Mouse (Mus musculus): ENCODE results near the gene Rab34. TPM values are rescaled to one million over a fixed set of nuclear protein-coding genes. Genes with fewer than 3 reads are reported as not detected.

Rab34 gene
- 11.2 TPM for polyA plus RNA-seq (2014; fragmentation: Illumina TruSeq; extraction: RNeasy Lipid Tissue Mini Kit (QIAGEN cat#74804))

GRCm38 (mm10) chr11:78188331-78189233, at the start of gene Rab34:
Gene Rab34 (plus strand): TSS chr11:78188430.

GRCm38 (mm10) chr11:78164924-78165760, 23.1 kb upstream of the Rab34 start, which contains the start of gene Traf4:
Gene Traf4 (minus strand): TSS chr11:78165589.

GRCm38 (mm10) chr11:78176402-78176862, 11.8 kb upstream of the Rab34 start, which contains the start of the genes Nek8 and Tlcd1:
Gene Nek8 (minus strand): TSS chr11:78176675.
Gene Tlcd1 (plus strand): TSS chr11:78176711.

GRCm38 (mm10) chr11:78182961-78183844, 5.0 kb upstream of the Rab34 start, which contains the start of gene Rpl23a:
Gene Rpl23a (minus strand): TSS chr11:78183584.

GRCm38 (mm10) chr11:78193113-78193512, 4.9 kb downstream of the Rab34 start, which contains the start of gene Proca1:
Gene Proca1 (plus strand): TSS chr11:78193392.

Other genes with a start within 250 kb of the Rab34 start
- 23.6 TPM for gene Phf12, start 205.7 kb upstream of the Rab34 start, polyA plus RNA-seq (2014; fragmentation: Illumina TruSeq; extraction: RNeasy Lipid Tissue Mini Kit (QIAGEN cat#74804))
- gene Dhrs13, start 156.2 kb upstream of the Rab34 start, polyA plus RNA-seq (2014; fragmentation: Illumina TruSeq; extraction: RNeasy Lipid Tissue Mini Kit (QIAGEN cat#74804)), result 5.2 TPM
- gene Flot2, start 150.5 kb upstream of the Rab34 start, polyA plus RNA-seq (2014; fragmentation: Illumina TruSeq; extraction: RNeasy Lipid Tissue Mini Kit (QIAGEN cat#74804)), result 8.1 TPM
- gene Eral1, start 108.0 kb upstream of the Rab34 start, polyA plus RNA-seq (2014; fragmentation: Illumina TruSeq; extraction: RNeasy Lipid Tissue Mini Kit (QIAGEN cat#74804)), result 5.4 TPM
- gene Fam222b, start 93.8 kb upstream of the Rab34 start, polyA plus RNA-seq (2014; fragmentation: Illumina TruSeq; extraction: RNeasy Lipid Tissue Mini Kit (QIAGEN cat#74804)), result 16.9 TPM
- 1.7 TPM for gene Traf4, start 22.8 kb upstream of the Rab34 start, polyA plus RNA-seq (2014; fragmentation: Illumina TruSeq; extraction: RNeasy Lipid Tissue Mini Kit (QIAGEN cat#74804))
- gene Nek8, start 11.8 kb upstream of the Rab34 start, polyA plus RNA-seq (2014; fragmentation: Illumina TruSeq; extraction: RNeasy Lipid Tissue Mini Kit (QIAGEN cat#74804)), result 3.7 TPM
- gene Tlcd1, start 11.7 kb upstream of the Rab34 start, polyA plus RNA-seq (2014; fragmentation: Illumina TruSeq; extraction: RNeasy Lipid Tissue Mini Kit (QIAGEN cat#74804)), result 17.7 TPM
- 1,489 TPM for gene Rpl23a, start 4.8 kb upstream of the Rab34 start, polyA plus RNA-seq (2014; fragmentation: Illumina TruSeq; extraction: RNeasy Lipid Tissue Mini Kit (QIAGEN cat#74804))
- 5.0 TPM for gene Proca1, start 5.0 kb downstream of the Rab34 start, polyA plus RNA-seq (2014; fragmentation: Illumina TruSeq; extraction: RNeasy Lipid Tissue Mini Kit (QIAGEN cat#74804))
- gene Sdf2, start 57.3 kb downstream of the Rab34 start, polyA plus RNA-seq (2014; fragmentation: Illumina TruSeq; extraction: RNeasy Lipid Tissue Mini Kit (QIAGEN cat#74804)), result 20.8 TPM
- gene Supt6, start 57.6 kb downstream of the Rab34 start, polyA plus RNA-seq (2014; fragmentation: Illumina TruSeq; extraction: RNeasy Lipid Tissue Mini Kit (QIAGEN cat#74804)), result 25.1 TPM
- gene 2610507B11Rik, start 73.3 kb downstream of the Rab34 start, polyA plus RNA-seq (2014; fragmentation: Illumina TruSeq; extraction: RNeasy Lipid Tissue Mini Kit (QIAGEN cat#74804)), result 44.9 TPM
- 0.20 TPM for gene BC030499, start 102.4 kb downstream of the Rab34 start, polyA plus RNA-seq (2014; fragmentation: Illumina TruSeq; extraction: RNeasy Lipid Tissue Mini Kit (QIAGEN cat#74804))
- gene Spag5, start 113.1 kb downstream of the Rab34 start, polyA plus RNA-seq (2014; fragmentation: Illumina TruSeq; extraction: RNeasy Lipid Tissue Mini Kit (QIAGEN cat#74804)), result 5.2 TPM
- 16.9 TPM for gene Aldoc, start 134.5 kb downstream of the Rab34 start, polyA plus RNA-seq (2014; fragmentation: Illumina TruSeq; extraction: RNeasy Lipid Tissue Mini Kit (QIAGEN cat#74804))
- 3.0 TPM for gene Pigs, start 140.0 kb downstream of the Rab34 start, polyA plus RNA-seq (2014; fragmentation: Illumina TruSeq; extraction: RNeasy Lipid Tissue Mini Kit (QIAGEN cat#74804))
- gene Unc119, start 155.1 kb downstream of the Rab34 start, polyA plus RNA-seq (2014; fragmentation: Illumina TruSeq; extraction: RNeasy Lipid Tissue Mini Kit (QIAGEN cat#74804)), result 6.0 TPM
- gene Foxn1, start 198.1 kb downstream of the Rab34 start, polyA plus RNA-seq (2014; fragmentation: Illumina TruSeq; extraction: RNeasy Lipid Tissue Mini Kit (QIAGEN cat#74804)), result not detected
- gene Slc13a2, start 233.8 kb downstream of the Rab34 start, polyA plus RNA-seq (2014; fragmentation: Illumina TruSeq; extraction: RNeasy Lipid Tissue Mini Kit (QIAGEN cat#74804)), result 0.17 TPM